Mouse (Mus musculus) forebrain, postnatal 0 days (tissue): ENCODE measurements around the gene Vamp5. TPM values are rescaled to one million over a fixed set of nuclear protein-coding genes. Genes with fewer than 3 reads are reported as not detected.

Source experiments
- ATAC-seq: fragments of 200-750 bp; cut with Nextera tagmentation; 2 replicates; pipeline ENCODE4 v1.8.0; 2017; ENCODE audit warnings: mild to moderate bottlenecking, moderate library complexity
- DNase-seq: peaks from one replicate; pipeline ENCODE4 v3.0.0-alpha.2; 2015
- H3K27ac ChIP-seq: fragments of 300-500 bp; sonication (generic); 2 replicates; pipeline ENCODE4 v1.5.1; 2014; ENCODE audit warnings: low read depth, mild to moderate bottlenecking, antibody characterized with exemption, low read length, moderate library complexity, mixed read lengths
- H3K27me3 ChIP-seq: fragments of 300-500 bp; sonication (generic); 2 replicates; pipeline ENCODE4 v1.6.1; 2014; ENCODE audit warnings: mild to moderate bottlenecking, low read length, mixed read lengths; ENCODE audit not compliant: insufficient read depth
- H3K36me3 ChIP-seq: fragments of 300-500 bp; sonication (generic); 2 replicates; pipeline ENCODE4 v1.6.1; 2014; ENCODE audit warnings: mild to moderate bottlenecking, moderate library complexity; ENCODE audit not compliant: insufficient read depth
- H3K4me1 ChIP-seq: fragments of 300-500 bp; sonication (generic); 2 replicates; pipeline ENCODE4 v1.6.1; 2014; ENCODE audit warnings: antibody characterized with exemption; ENCODE audit not compliant: insufficient read depth
- H3K4me2 ChIP-seq: fragments of 300-500 bp; sonication (generic); 2 replicates; pipeline ENCODE4 v1.6.1; 2014; ENCODE audit warnings: low read depth, mild to moderate bottlenecking, moderate library complexity
- H3K4me3 ChIP-seq: fragments of 300-500 bp; sonication (generic); 2 replicates; pipeline ENCODE4 v1.5.1; 2014; ENCODE audit warnings: low read depth, low read length, mixed read lengths
- H3K9ac ChIP-seq: fragments of 300-500 bp; sonication (generic); 2 replicates; pipeline ENCODE4 v1.6.1; 2014; ENCODE audit warnings: mild to moderate bottlenecking
- H3K9me3 ChIP-seq: fragments of 300-500 bp; sonication (generic); 2 replicates; pipeline ENCODE4 v1.6.1; 2016; ENCODE audit warnings: low read length
- CTCF ChIP-seq: sonication (generic); IDR thresholded peaks from 2 replicates; pipeline ENCODE4 v1.5.1; 2016; ENCODE audit warnings: antibody characterized with exemption, control low read depth, low read depth
- WGBS: fragments of 180-500 bp; shearing (Covaris S2); extraction: QIAGEN DNeasy Blood & Tissue Kit; methylation state at CpG from one replicate; pipeline ENCODE4 v1.1.7; 2014; 5-methylcytosine and 5-hydroxymethylcytosine counted together
- polyA plus RNA-seq: library from polyadenylated mRNA; unstranded; fragments of >200 nt; fragmentation: Nextera tagmentation; extraction: Ambion mirVana; gene quantifications from 2 replicates; pipeline ENCODE4 v1.2.1, GENCODE M21; 2015
- total RNA-seq: library from RNA; depleted of rRNA; stranded (reverse); fragments of >200 nt; gene quantifications from 2 replicates; pipeline ENCODE4 v1.2.3, GENCODE M21; 2014

The Vamp5 gene
- total and polyA plus RNA-seq, 2 experiments from 2014 or later, result 11.6 to 17.1 TPM

- TF ChIP-seq CTCF, result no peak
- ATAC-seq (no peak), DNase-seq (no peak)
- no peaks in the 10 kb centered on the region for H3K27me3 ChIP-seq
- H3K9ac ChIP-seq, result no peak overlapping the region
- H3K4me2 ChIP-seq, result no peak overlapping the region
- H3K4me3 ChIP-seq, result no peak overlapping the region
- H3K9me3 ChIP-seq, result no peaks in the 10 kb centered on the region
- H3K36me3 ChIP-seq, result no peaks in the 10 kb centered on the region
- WGBS, result 82% methylated on average over 4 of the region's 4 CpGs
- H3K27ac ChIP-seq, result no peak overlapping the region
- no peaks in the 10 kb centered on the region for H3K4me1 ChIP-seq
These were observed 7.1 kb downstream of the Vamp5 start for GRCm38 (mm10) chr6:72373184-72373583.

DNA sequence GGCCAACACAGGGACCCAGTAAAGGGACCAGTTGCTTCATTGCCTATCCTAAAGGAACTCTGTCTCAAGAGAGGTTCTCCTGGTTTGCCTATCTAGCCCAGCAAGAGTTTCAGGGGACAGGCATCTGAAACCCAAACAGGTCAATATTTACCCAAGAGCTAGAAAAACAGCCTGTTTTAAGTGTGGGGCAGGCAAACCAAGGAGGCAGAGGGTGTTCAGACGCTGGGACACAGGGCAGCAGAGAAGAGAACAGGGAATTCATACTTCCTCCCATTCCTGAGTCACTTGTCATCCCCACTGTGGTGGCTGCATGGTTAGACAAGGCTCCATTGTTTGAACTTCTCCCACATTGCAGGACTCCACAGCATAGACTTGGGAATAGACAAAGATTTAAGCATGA is 8.7 kb downstream of the Vamp5 start:
- no peak overlapping the region for H3K9ac ChIP-seq
- no peak for ATAC-seq
- 34% methylated on average over 1 of the region's 1 CpGs for WGBS

GRCm38 (mm10) chr6:72371147-72371546 is 9.1 kb downstream of the Vamp5 start:
- no peak for TF ChIP-seq CTCF
- Histone ChIP-seq H3K4me2 (no peak overlapping the region), H3K4me3 (no peak overlapping the region), H3K27ac (no peak overlapping the region), H3K4me1 (no peaks in the 10 kb centered on the region), H3K27me3 (no peaks in the 10 kb centered on the region), H3K9ac (no peak overlapping the region), H3K36me3 (no peaks in the 10 kb centered on the region), H3K9me3 (no peaks in the 10 kb centered on the region)
- 48% methylated on average over 5 of the region's 5 CpGs for WGBS
- ATAC-seq, result peak; percentile 51
- DNase-seq, result no peak

More for the DNA sequence above, 8.7 kb downstream of the Vamp5 start:
- no peak for TF ChIP-seq CTCF
- Histone ChIP-seq H3K9me3 (no peaks in the 10 kb centered on the region), H3K4me2 (no peak overlapping the region), H3K36me3 (no peaks in the 10 kb centered on the region), H3K27ac (no peak overlapping the region), H3K4me1 (no peaks in the 10 kb centered on the region), H3K4me3 (no peak overlapping the region), H3K27me3 (no peaks in the 10 kb centered on the region)
- DNase-seq, result no peak

DNA sequence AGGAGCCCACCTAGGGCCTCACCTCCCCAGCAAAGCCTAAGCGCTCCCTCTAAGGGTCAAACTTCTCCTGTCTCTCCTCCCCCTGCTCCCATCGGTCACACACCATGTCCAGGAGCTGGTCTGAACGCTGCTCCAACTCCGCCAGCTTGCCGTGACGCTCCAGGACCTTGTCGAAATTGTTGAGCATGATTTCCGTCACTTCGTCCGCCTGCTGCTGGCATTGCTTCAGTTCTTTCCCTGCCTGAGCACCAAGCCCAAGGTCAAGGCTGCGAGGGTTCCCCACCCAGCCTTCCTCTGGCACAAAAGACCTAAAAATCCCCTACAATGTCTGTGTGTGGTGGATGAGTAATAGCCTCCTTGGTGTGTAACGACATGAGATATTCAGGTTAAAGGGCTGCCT is 10.2 kb downstream of the Vamp5 start:
- WGBS, result 83% methylated on average over 12 of the region's 12 CpGs
- Histone ChIP-seq H3K9me3 (no peaks in the 10 kb centered on the region), H3K4me2 (no peak overlapping the region), H3K9ac (no peak overlapping the region), H3K4me3 (no peak overlapping the region), H3K4me1 (no peaks in the 10 kb centered on the region), H3K27me3 (no peaks in the 10 kb centered on the region), H3K36me3 (no peaks in the 10 kb centered on the region), H3K27ac (no peak overlapping the region)
- ATAC-seq, result no peak
- DNase-seq, result no peak
- TF ChIP-seq CTCF, result no peak

DNA sequence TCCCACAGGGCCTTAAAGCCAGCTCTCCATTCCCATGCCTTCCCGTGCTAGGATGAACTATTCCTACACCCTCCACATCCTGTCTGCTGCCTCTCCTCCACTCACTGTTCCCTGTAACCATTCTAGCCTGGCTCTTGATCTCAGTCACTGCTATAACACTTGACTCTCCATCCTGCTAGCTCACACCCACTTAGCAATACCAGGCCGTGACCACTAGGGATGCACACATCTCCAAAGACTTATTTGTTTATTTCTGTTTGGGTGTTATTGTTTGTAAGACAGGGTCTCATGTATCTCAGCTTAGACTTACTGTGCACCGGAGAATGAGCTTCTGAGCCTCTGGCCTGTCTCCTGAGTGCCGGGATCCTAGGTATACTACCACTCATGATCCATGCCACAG is 10.7 kb downstream of the Vamp5 start:
- Histone ChIP-seq H3K9me3 (no peaks in the 10 kb centered on the region), H3K4me3 (no peak overlapping the region), H3K4me1 (no peaks in the 10 kb centered on the region), H3K27ac (no peak overlapping the region), H3K27me3 (no peaks in the 10 kb centered on the region), H3K9ac (no peak overlapping the region), H3K4me2 (no peak overlapping the region), H3K36me3 (no peaks in the 10 kb centered on the region)
- no peak for DNase-seq
- TF ChIP-seq CTCF, result peak; percentile 32
- 79% methylated on average over 4 of the region's 4 CpGs for WGBS
- no peak for ATAC-seq

GRCm38 (mm10) chr6:72367460-72367974 is 12.8 kb downstream of the Vamp5 start:
- Histone ChIP-seq H3K4me1 (no peaks in the 10 kb centered on the region), H3K4me2 (no peak overlapping the region), H3K36me3 (no peaks in the 10 kb centered on the region), H3K27me3 (no peaks in the 10 kb centered on the region), H3K4me3 (no peak overlapping the region), H3K27ac (no peak overlapping the region), H3K9me3 (no peaks in the 10 kb centered on the region), H3K9ac (no peak overlapping the region)
- ATAC-seq, result no peak
- TF ChIP-seq CTCF, result no peak
- no peak for DNase-seq
- 84% methylated on average over 4 of the region's 4 CpGs for WGBS

DNA sequence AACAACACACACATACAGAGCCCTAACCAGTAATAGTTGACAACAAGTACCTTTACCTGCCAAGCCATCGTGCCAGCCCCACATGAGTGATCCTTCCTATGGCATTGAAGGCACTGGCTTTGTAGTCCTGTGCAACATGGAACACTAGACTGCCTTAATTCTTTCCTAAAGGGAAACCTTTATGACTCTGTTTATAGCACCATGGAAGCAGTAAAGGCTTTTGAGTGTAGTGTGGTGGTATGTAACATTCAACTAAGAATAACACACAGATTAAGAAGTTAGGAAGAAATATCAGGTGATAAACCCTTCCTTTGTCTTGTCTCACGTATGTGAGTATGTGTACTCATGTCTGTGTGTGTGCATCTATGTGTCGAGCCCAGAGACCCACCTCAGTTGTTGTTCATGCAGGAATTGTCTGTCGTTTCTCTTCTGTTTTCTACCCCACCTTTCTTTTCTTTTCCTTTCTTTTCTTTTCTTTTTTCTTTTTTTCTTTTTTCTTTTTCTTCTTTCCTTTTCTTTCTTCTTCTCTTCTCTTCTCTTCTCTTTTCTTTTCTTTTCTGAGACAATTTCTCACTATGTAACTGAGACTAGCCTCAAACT is 13.3 kb downstream of the Vamp5 start, which contains the start of gene Rnf181:
TSS of gene Rnf181 (minus strand) at position 113 of the 600 bp plus-strand sequence.
- Histone ChIP-seq H3K36me3 (no peaks in the 10 kb centered on the region), H3K4me2 (no peak within 1 kb of the TSS), H3K9ac (no peak within 1 kb of the TSS), H3K27me3 (no peaks in the 10 kb centered on the region), H3K27ac (no peak within 1 kb of the TSS), H3K4me3 (no peak within 1 kb of the TSS), H3K9me3 (no peaks in the 10 kb centered on the region), H3K4me1 (no peaks in the 10 kb centered on the region)
- no peak for DNase-seq
- no peak for TF ChIP-seq CTCF
- 73% methylated on average over 4 of the region's 4 CpGs for WGBS
- ATAC-seq, result no peak
